Comparison of ENCODE assay signal across 14 mouse cellular contexts in the genomic region with DNA sequence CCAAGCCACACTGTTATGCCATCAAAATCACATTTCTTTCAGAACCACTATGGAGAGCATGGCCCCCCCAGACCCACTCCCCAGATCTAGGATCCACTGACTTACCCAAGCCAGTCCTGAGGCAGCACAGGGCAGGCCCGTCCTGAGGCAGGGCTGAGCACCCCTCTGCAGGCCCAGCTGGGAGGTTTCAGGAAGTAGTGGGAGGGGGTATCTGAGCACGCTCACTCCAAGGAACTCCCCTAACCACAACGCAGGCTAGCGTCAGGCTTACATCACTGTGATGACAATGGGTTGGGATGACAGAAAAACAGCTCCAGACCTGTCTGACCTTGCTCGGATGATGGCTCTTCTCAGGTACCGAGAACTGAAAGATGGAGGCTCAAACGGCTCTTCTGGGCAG. TPM values are rescaled to one million over a fixed set of nuclear protein-coding genes. Genes with fewer than 3 reads are reported as not detected.
DNase-seq lines count a peak whose midpoint lies in the region; ATAC-seq and TF ChIP-seq lines count a peak whose summit lies in the region.
"Had no signal": no experiment of that assay in that cellular context is flagged by ENCODE, and none has a peak within 500 bp of the region (broad histone marks: within the 10 kb centered on the region; RNA-seq: fewer than 3 reads in every experiment).

No protein-coding gene starts in this region.

- H3K4me1 ChIP-seq in intestine, embryonic 14.5 days (replicated peaks; ENCODE audit: control insufficient read depth, insufficient read depth, low read length), result no peaks in the 10 kb centered on the region
- H3K4me1 ChIP-seq in intestine, postnatal 0 days (replicated peaks; ENCODE audit: control insufficient read depth, insufficient read depth, low read length), result no peaks in the 10 kb centered on the region
- H3K4me1 ChIP-seq: embryonic facial prominence, embryonic 12.5 days; neural tube, embryonic 15.5 days had no signal

- WGBS in intestine, embryonic 14.5 days, result 51% methylated on average over 7 of the region's 7 CpGs
- WGBS in intestine, postnatal 0 days, result 66% methylated on average over 7 of the region's 7 CpGs

- H3K27me3 ChIP-seq in intestine, embryonic 14.5 days (replicated peaks; ENCODE audit: control insufficient read depth, insufficient read depth, low read length), result no peaks in the 10 kb centered on the region
- H3K27me3 ChIP-seq in intestine, postnatal 0 days (replicated peaks; ENCODE audit: control insufficient read depth, insufficient read depth, low read length), result no peaks in the 10 kb centered on the region
- H3K27me3 ChIP-seq: embryonic facial prominence, embryonic 12.5 days; neural tube, embryonic 15.5 days had no signal

- H3K4me2 ChIP-seq in intestine, embryonic 14.5 days (ENCODE audit: low read length), result no peak overlapping the region
- H3K4me2 ChIP-seq in intestine, postnatal 0 days (replicated peaks; ENCODE audit: low read depth), result no peak overlapping the region
- H3K4me2 ChIP-seq: embryonic facial prominence, embryonic 12.5 days; neural tube, embryonic 15.5 days had no signal

- TF ChIP-seq CTCF in intestine, postnatal 0 days (IDR thresholded peaks at IDR 0.05; ENCODE audit: low read depth), result no peak

- no peaks in the 10 kb centered on the region for H3K36me3 ChIP-seq in intestine, embryonic 14.5 days (ENCODE audit: control insufficient read depth, insufficient read depth, low read length)
- H3K36me3 ChIP-seq in intestine, postnatal 0 days (ENCODE audit: control insufficient read depth, insufficient read depth), result no peaks in the 10 kb centered on the region
- H3K36me3 ChIP-seq: embryonic facial prominence, embryonic 12.5 days; neural tube, embryonic 15.5 days had no signal

- H3K27ac ChIP-seq in intestine, embryonic 14.5 days (ENCODE audit: low read depth), result no peak overlapping the region
- H3K27ac ChIP-seq in intestine, postnatal 0 days (ENCODE audit: low read depth, low read length), result no peak overlapping the region
- H3K27ac ChIP-seq: embryonic facial prominence, embryonic 12.5 days; neural tube, embryonic 15.5 days had no signal

- H3K9me3 ChIP-seq in intestine, embryonic 14.5 days (ENCODE audit: control insufficient read depth, low read length), result no peaks in the 10 kb centered on the region
- H3K9me3 ChIP-seq in intestine, postnatal 0 days (ENCODE audit: control insufficient read depth), result no peaks in the 10 kb centered on the region
- H3K9me3 ChIP-seq: embryonic facial prominence, embryonic 12.5 days; neural tube, embryonic 15.5 days had no signal

- 0 out of 2 replicates have a peak, but pooled peaks have one; percentile 33 for ATAC-seq in intestine, embryonic 14.5 days (replicated peaks; ENCODE audit: low FRiP score, low TSS enrichment, low read depth)
- no peak for ATAC-seq in intestine, postnatal 0 days
- peak; percentile 80 for ATAC-seq in activated CD4-positive, CD25-positive, alpha-beta regulatory T cell, adult 4 months
- peak; percentile 75 for ATAC-seq in monocyte, adult 5-6 weeks (replicated peaks; ENCODE audit: insufficient number of reproducible peaks, low FRiP score, low TSS enrichment, poor library complexity, severe bottlenecking)
- ATAC-seq: forebrain, postnatal 0 days had no signal

- H3K4me3 ChIP-seq in intestine, embryonic 14.5 days (ENCODE audit: low read depth, low read length), result no peak overlapping the region
- no peak overlapping the region for H3K4me3 ChIP-seq in intestine, postnatal 0 days (ENCODE audit: low read depth, low read length)
- H3K4me3 ChIP-seq: embryonic facial prominence, embryonic 12.5 days; neural tube, embryonic 15.5 days had no signal

- no peak for DNase-seq in intestine, embryonic 14.5 days (ENCODE audit: low spot score)
- peak; percentile 72 to 79 for DNase-seq in B cell, adult 2 months
- no peak for DNase-seq in embryo, embryonic 9.5 days (ENCODE audit: extremely low spot score)
- no peak for DNase-seq in ovary, adult 18-20 months (ENCODE audit: low spot score)
- DNase-seq in cerebellum, postnatal 36 days, result no peak
- DNase-seq: forebrain, postnatal 0 days; heart, postnatal 4 days; kidney, postnatal 36 days had no signal

- H3K9ac ChIP-seq in intestine, embryonic 14.5 days (ENCODE audit: low read length), result no peak overlapping the region
- H3K9ac ChIP-seq in intestine, postnatal 0 days (ENCODE audit: low read depth, low read length), result no peak overlapping the region
- H3K9ac ChIP-seq: embryonic facial prominence, embryonic 12.5 days; forebrain, postnatal 0 days; neural tube, embryonic 15.5 days had no signal

RNA-seq across cellular contexts. Expression of gene Gpr132, which starts 7.3 kb away (rescaled TPM):
- 0.42 and 0.50 TPM in 2 replicates for polyA plus RNA-seq in intestine, embryonic 14.5 days (2014; fragmentation: Nextera tagmentation; extraction: Ambion mirVana)
- 0.25 and 0.30 TPM in 2 replicates for polyA plus RNA-seq in intestine, postnatal 0 days (2015; fragmentation: Nextera tagmentation; extraction: Ambion mirVana)
- polyA plus RNA-seq in activated CD4-positive, CD25-positive, alpha-beta regulatory T cell, adult 4 months (2017; shearing (Covaris generic)), result 10 to 100 TPM; 65.9 to 77.3 TPM
- total RNA-seq in monocyte, adult 5-6 weeks (2017), result 61.4 to 99.5 TPM (median 74.8 TPM) in 3 replicates
- total RNA-seq: left cerebral cortex, postnatal 10 days had no signal
- polyA plus RNA-seq: forebrain, postnatal 0 days had no signal

RNA-seq across cellular contexts. Expression of gene Cdca4, which starts 31.5 kb away (rescaled TPM):
- 116 and 126 TPM in 2 replicates for polyA plus RNA-seq in intestine, embryonic 14.5 days (2014; fragmentation: Nextera tagmentation; extraction: Ambion mirVana)
- polyA plus RNA-seq in intestine, postnatal 0 days (2015; fragmentation: Nextera tagmentation; extraction: Ambion mirVana), result 22.6 and 24.1 TPM in 2 replicates
- 10 to 100 TPM; 63.6 to 87.5 TPM for polyA plus RNA-seq in activated CD4-positive, CD25-positive, alpha-beta regulatory T cell, adult 4 months (2017; shearing (Covaris generic))
- total RNA-seq in monocyte, adult 5-6 weeks (2017), result 15.5 to 32.2 TPM (median 18.8 TPM) in 3 replicates

RNA-seq across cellular contexts. Expression of gene Clba1, which starts 52.0 kb away (rescaled TPM):
- polyA plus RNA-seq in intestine, embryonic 14.5 days (2014; fragmentation: Nextera tagmentation; extraction: Ambion mirVana), result 4.3 and 7.0 TPM in 2 replicates
- 3.6 TPM in 2 replicates for polyA plus RNA-seq in intestine, postnatal 0 days (2015; fragmentation: Nextera tagmentation; extraction: Ambion mirVana)
- under 1 TPM in 1 of 2 experiments, not detected in 1; 0.24 TPM for polyA plus RNA-seq in activated CD4-positive, CD25-positive, alpha-beta regulatory T cell, adult 4 months (2017; shearing (Covaris generic))
- total RNA-seq in monocyte, adult 5-6 weeks (2017), result 0.96 TPM in 1 of 3 replicates, not detected in the others

RNA-seq across cellular contexts. Expression of gene Ahnak2, which starts 58.3 kb away (rescaled TPM):
- polyA plus RNA-seq in intestine, embryonic 14.5 days (2014; fragmentation: Nextera tagmentation; extraction: Ambion mirVana), result 2.9 and 3.1 TPM in 2 replicates
- polyA plus RNA-seq in intestine, postnatal 0 days (2015; fragmentation: Nextera tagmentation; extraction: Ambion mirVana), result 1.6 TPM in 2 replicates
- not detected for polyA plus RNA-seq in activated CD4-positive, CD25-positive, alpha-beta regulatory T cell, adult 4 months (2017; shearing (Covaris generic))
- 0.67 to 1.2 TPM in 2 of 3 replicates, not detected in the other for total RNA-seq in monocyte, adult 5-6 weeks (2017)

Comparison
In these comparisons a context has a peak if more than half of its experiments do, and no peak if none do; other contexts are left out.
1. DNase-seq: peak in B cell, adult 2 months (2 of 2); none in intestine, embryonic 14.5 days (single experiment), embryo, embryonic 9.5 days (single experiment), ovary, adult 18-20 months (single experiment) and cerebellum, postnatal 36 days (0 of 2).
2. RNA of gene Gpr132, which starts 7.3 kb away (polyA plus RNA-seq): 65.9 to 77.3 TPM in activated CD4-positive, CD25-positive, alpha-beta regulatory T cell, adult 4 months; 0.42 to 0.50 TPM in intestine, embryonic 14.5 days and 0.25 to 0.30 TPM in intestine, postnatal 0 days; every median in the first group is over 10 times any median in the second.